Mouse (Mus musculus): Measurements from ENCODE around the gene Tnnt2.

Gene Tnnt2

GRCm38 (mm10) chr1:135818481-135819086, 17.6 kb upstream of the Tnnt2 start, which contains the start of gene Lad1:
Gene Lad1 (plus strand): TSS chr1:135818598.
- no peak for DNase-seq (ENCODE audit: low spot score in 2 of 2)

- DNase-seq (ENCODE audit: low spot score in 2 of 2) = no peak
Observed at GRCm38 (mm10) chr1:135820071-135820470, 16.1 kb upstream of the Tnnt2 start.

- DNase-seq (ENCODE audit: low spot score in 2 of 2) = no peak
Observed at GRCm38 (mm10) chr1:135820736-135821364, 15.3 kb upstream of the Tnnt2 start.

- DNase-seq (ENCODE audit: low spot score in 2 of 2) = no peak
Observed at GRCm38 (mm10) chr1:135821780-135822179, 14.4 kb upstream of the Tnnt2 start.

- peak in 1 of 2 experiments; percentile 48 for DNase-seq (ENCODE audit: low spot score in 2 of 2)
Observed at GRCm38 (mm10) chr1:135828918-135829317, 7.2 kb upstream of the Tnnt2 start.

GRCm38 (mm10) chr1:135834206-135834859, 1.8 kb upstream of the Tnnt2 start:
- DNase-seq (ENCODE audit: low spot score in 2 of 2) = peak; percentile 19 to 47

GRCm38 (mm10) chr1:135834983-135835382, 1.2 kb upstream of the Tnnt2 start:
- no peak for DNase-seq (ENCODE audit: low spot score in 2 of 2)

GRCm38 (mm10) chr1:135838626-135839025, 2.5 kb downstream of the Tnnt2 start:
- DNase-seq (ENCODE audit: low spot score in 2 of 2) = no peak

GRCm38 (mm10) chr1:135839065-135839464, 2.9 kb downstream of the Tnnt2 start:
- no peak for DNase-seq (ENCODE audit: low spot score in 2 of 2)

GRCm38 (mm10) chr1:135840675-135841395, 4.7 kb downstream of the Tnnt2 start:
- no peak for DNase-seq (ENCODE audit: low spot score in 2 of 2)

GRCm38 (mm10) chr1:135843519-135844262, 7.5 kb downstream of the Tnnt2 start:
- no peak for DNase-seq (ENCODE audit: low spot score in 2 of 2)

- no peak for DNase-seq (ENCODE audit: low spot score in 2 of 2)
Observed at GRCm38 (mm10) chr1:135844481-135844880, 8.3 kb downstream of the Tnnt2 start.

- DNase-seq (ENCODE audit: low spot score in 2 of 2) = no peak
Observed at GRCm38 (mm10) chr1:135846632-135847031, 10.5 kb downstream of the Tnnt2 start.

- DNase-seq (ENCODE audit: low spot score in 2 of 2) = peak in 1 of 2 experiments; percentile 45
Observed at GRCm38 (mm10) chr1:135847139-135847562, 11.0 kb downstream of the Tnnt2 start.

GRCm38 (mm10) chr1:135847611-135848351, 11.6 kb downstream of the Tnnt2 start:
- no peak for DNase-seq (ENCODE audit: low spot score in 2 of 2)

GRCm38 (mm10) chr1:135850722-135851512, 14.8 kb downstream of the Tnnt2 start:
- no peak for DNase-seq (ENCODE audit: low spot score in 2 of 2)

GRCm38 (mm10) chr1:135852044-135852756, 16.0 kb downstream of the Tnnt2 start:
- DNase-seq (ENCODE audit: low spot score in 2 of 2) = no peak

- DNase-seq (ENCODE audit: low spot score in 2 of 2) = no peak
Observed at GRCm38 (mm10) chr1:135853200-135853599, 17.0 kb downstream of the Tnnt2 start.

GRCm38 (mm10) chr1:135854591-135855343, 18.6 kb downstream of the Tnnt2 start:
- DNase-seq (ENCODE audit: low spot score in 2 of 2) = no peak

Data from thymus, postnatal 10 days (tissue).